21 mouse cellular contexts compared by ENCODE assay signal in the genomic region with DNA sequence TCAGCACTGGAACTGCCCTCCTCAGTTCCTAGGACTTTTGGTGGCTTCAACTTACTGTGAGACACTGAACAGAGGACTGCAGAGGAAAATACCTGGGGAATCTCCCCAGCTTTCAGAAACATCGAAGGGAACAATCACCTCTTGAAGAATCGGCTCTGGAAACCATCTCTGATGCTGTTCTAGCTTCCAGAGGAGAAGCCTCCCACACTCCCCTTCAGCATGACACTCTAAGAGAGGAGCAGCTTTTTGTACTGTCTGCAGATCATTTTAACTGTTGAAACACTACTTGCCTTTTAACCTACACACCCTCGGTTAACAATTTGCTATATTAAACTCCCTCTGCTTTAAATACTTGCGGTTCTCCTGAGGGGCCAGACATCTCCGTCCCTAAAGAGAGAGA.
"Had no signal": no experiment of that assay in that cellular context is flagged by ENCODE, and none has a peak within 500 bp of the region (broad histone marks: within the 10 kb centered on the region; RNA-seq: fewer than 3 reads in every experiment).

No protein-coding gene starts in this region.

- DNase-seq: liver, postnatal 0 days; lung, adult 2 months; lung, postnatal 14 days; lung, postnatal 36 days; retina, postnatal 1 day; right cerebral cortex, postnatal 14 days; spleen, adult 18-20 months; thymus, adult 2 months; thymus, postnatal 25 days; thymus, postnatal 4 days had no signal

- H3K27me3 ChIP-seq: liver, embryonic 15.5 days; lung, embryonic 15.5 days; megakaryocyte, embryonic 14.5 days; midbrain, embryonic 13.5 days; neural tube, embryonic 13.5 days; neural tube, embryonic 15.5 days had no signal

- H3K4me1 ChIP-seq: liver, embryonic 15.5 days; lung, embryonic 15.5 days; megakaryocyte, embryonic 14.5 days; neural tube, embryonic 13.5 days; neural tube, embryonic 15.5 days had no signal

- H3K36me3 ChIP-seq: liver, embryonic 15.5 days; lung, embryonic 15.5 days; midbrain, embryonic 13.5 days; neural tube, embryonic 13.5 days; neural tube, embryonic 15.5 days had no signal

- H3K4me2 ChIP-seq: liver, embryonic 15.5 days; lung, embryonic 15.5 days; midbrain, embryonic 11.5 days; midbrain, embryonic 13.5 days; neural tube, embryonic 13.5 days; neural tube, embryonic 15.5 days had no signal

- H3K4me3 ChIP-seq: liver, embryonic 15.5 days; lung, embryonic 15.5 days; megakaryocyte, embryonic 14.5 days; midbrain, embryonic 13.5 days; myocyte; neural tube, embryonic 13.5 days; neural tube, embryonic 15.5 days had no signal

- H3K9me3 ChIP-seq: liver, embryonic 15.5 days; lung, embryonic 15.5 days; megakaryocyte, embryonic 14.5 days; midbrain, embryonic 13.5 days; neural tube, embryonic 13.5 days; neural tube, embryonic 15.5 days had no signal

- ATAC-seq: liver, postnatal 0 days; lung, postnatal 0 days; midbrain, embryonic 13.5 days; midbrain, embryonic 16.5 days had no signal

- H3K27ac ChIP-seq: liver, embryonic 15.5 days; lung, embryonic 15.5 days; macrophage; midbrain, embryonic 13.5 days; neural tube, embryonic 13.5 days; neural tube, embryonic 15.5 days had no signal

- H3K9ac ChIP-seq: liver, embryonic 15.5 days; liver, postnatal 0 days; lung, embryonic 15.5 days; midbrain, embryonic 13.5 days; neural tube, embryonic 13.5 days; neural tube, embryonic 15.5 days had no signal
